Mouse (Mus musculus) testis, adult 2 months (tissue): ENCODE results near the gene Gm21992. TPM values are rescaled to one million over a fixed set of nuclear protein-coding genes. Genes with fewer than 3 reads are reported as not detected.
A peak's percentile ranks its signal among the peaks of the same experiment; 100 is the strongest.

Source experiments
- H3K27ac ChIP-seq: fragments of 200-500 bp; 2 replicates; pipeline ENCODE4 v1.5.1; 2012; ENCODE audit warnings: low read depth, low read length; ENCODE audit not compliant: control insufficient read depth, insufficient read depth
- H3K27me3 ChIP-seq: fragments of 200-500 bp; 2 replicates; pipeline ENCODE4 v1.6.1; 2012; ENCODE audit warnings: mild to moderate bottlenecking, low read length, moderate library complexity; ENCODE audit not compliant: control insufficient read depth, insufficient read depth
- H3K36me3 ChIP-seq: fragments of 200-500 bp; 2 replicates; pipeline ENCODE4 v1.6.1; 2012; ENCODE audit warnings: mild to moderate bottlenecking, low read length; ENCODE audit not compliant: control insufficient read depth, insufficient read depth
- H3K4me1 ChIP-seq: fragments of 200-500 bp; 2 replicates; pipeline ENCODE4 v1.6.1; 2012; ENCODE audit warnings: low read length; ENCODE audit not compliant: control insufficient read depth, insufficient read depth
- H3K4me3 ChIP-seq: fragments of 200-500 bp; 2 replicates; pipeline ENCODE4 v1.5.1; 2012; ENCODE audit warnings: low read depth, mild to moderate bottlenecking, low read length, moderate library complexity, mixed read lengths; ENCODE audit not compliant: control insufficient read depth
- CTCF ChIP-seq: fragments of 200-500 bp; IDR thresholded peaks from 2 replicates; pipeline ENCODE4 v1.5.1; 2012; ENCODE audit warnings: low read depth, mild to moderate bottlenecking, inconsistent platforms, low read length, moderate library complexity; ENCODE audit not compliant: control insufficient read depth, insufficient read depth, insufficient replicate concordance
- POLR2A ChIP-seq: fragments of 200-500 bp; IDR thresholded peaks from 2 replicates; pipeline ENCODE4 v1.6.1; 2012; ENCODE audit warnings: low read depth, mild to moderate bottlenecking, inconsistent platforms, low read length, moderate library complexity; ENCODE audit not compliant: control insufficient read depth
- polyA plus RNA-seq: library from polyadenylated mRNA; depleted of rRNA; stranded (reverse); fragments of >200 nt; gene quantifications from 2 replicates; pipeline ENCODE4 v1.2.3, GENCODE M21; 2012; rRNA removed

Gm21992 gene
- 5.9 and 9.4 TPM in 2 replicates for polyA plus RNA-seq

DNA sequence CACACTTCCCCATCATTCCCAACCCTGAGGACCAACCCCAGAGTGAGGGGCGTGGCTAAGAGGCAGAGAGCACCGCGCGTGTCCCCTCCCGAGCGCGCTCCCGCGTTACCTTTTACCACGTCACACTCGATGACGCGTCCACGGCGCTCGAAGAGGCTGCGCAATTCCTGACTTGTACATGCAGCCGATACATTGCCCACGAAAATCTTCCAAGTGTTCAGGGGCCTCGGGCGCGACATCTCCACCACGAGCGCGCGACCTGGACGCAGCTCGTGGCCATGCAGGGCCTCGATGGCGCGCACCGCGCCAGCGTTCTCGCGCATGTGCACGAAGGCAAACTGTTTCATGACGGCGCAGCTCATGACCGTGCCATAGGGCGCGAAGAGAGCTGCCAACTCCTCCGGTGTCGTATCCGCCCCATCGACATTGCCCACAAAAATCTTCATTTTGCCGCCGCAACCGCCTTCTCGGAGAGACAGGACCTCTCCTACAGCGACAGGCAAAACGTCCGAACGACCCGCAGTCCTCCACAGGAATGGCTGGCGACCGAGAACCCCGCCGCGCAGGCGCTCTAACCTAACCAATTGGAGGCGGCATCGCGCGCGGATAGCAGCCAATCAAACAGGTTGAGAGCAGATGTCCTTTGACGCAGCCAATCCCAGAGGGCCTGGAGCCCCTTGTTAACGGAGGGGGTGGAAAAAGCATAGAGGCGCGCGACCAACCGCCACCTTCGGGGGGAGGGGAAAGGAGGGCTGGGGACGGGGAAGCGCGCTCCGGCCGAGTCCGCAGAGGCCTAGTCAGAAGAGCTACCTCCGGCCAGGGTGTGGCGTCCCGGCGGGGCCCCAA lies at the start of gene Gm21992, which contains the start of gene Rbm14:
Gene Gm21992 (minus strand): TSS at position 550 of the 846 bp plus-strand sequence.
Gene Rbm14 (minus strand): TSS at position 572 of the 846 bp plus-strand sequence.
- Histone ChIP-seq H3K27me3 (no peaks in the 10 kb centered on the region), H3K4me1 (no peaks in the 10 kb centered on the region; the same call in 1 of the 2 replicates), H3K36me3 (peaks cover 2% of the 10 kb centered on the region; the same call in 1 of the 2 replicates), H3K4me3 (peak within 1 kb of the TSS; percentile 95), H3K27ac (peak within 1 kb of the TSS; percentile 100)
- TF ChIP-seq CTCF (no peak), POLR2A (peak; percentile 90)

DNA sequence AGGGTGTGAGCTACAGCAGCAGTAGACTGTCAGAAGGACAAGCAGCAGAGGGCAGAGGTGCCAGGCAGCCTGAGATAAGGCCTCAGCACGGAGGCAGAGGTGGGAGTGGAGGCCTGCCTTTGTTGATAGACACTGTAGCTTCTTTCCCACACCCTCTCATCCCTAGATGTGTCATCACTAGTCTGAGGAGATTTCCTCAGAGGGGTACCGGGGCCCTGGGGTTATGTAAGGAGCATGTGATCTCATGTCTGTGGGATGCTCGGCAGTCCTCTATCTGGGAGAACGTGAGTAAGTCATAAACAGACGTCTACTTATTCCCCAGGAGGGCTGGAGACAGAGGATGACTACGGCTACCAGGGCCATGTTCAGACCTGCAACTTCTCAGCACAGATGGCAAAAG lies 47.7 kb upstream of the Gm21992 start:
- TF ChIP-seq CTCF, result no peak
- Histone ChIP-seq H3K4me3 (no peak overlapping the region), H3K36me3 (no peaks in the 10 kb centered on the region), H3K27ac (no peak overlapping the region), H3K4me1 (peaks cover 20% of the 10 kb centered on the region), H3K27me3 (no peaks in the 10 kb centered on the region)

DNA sequence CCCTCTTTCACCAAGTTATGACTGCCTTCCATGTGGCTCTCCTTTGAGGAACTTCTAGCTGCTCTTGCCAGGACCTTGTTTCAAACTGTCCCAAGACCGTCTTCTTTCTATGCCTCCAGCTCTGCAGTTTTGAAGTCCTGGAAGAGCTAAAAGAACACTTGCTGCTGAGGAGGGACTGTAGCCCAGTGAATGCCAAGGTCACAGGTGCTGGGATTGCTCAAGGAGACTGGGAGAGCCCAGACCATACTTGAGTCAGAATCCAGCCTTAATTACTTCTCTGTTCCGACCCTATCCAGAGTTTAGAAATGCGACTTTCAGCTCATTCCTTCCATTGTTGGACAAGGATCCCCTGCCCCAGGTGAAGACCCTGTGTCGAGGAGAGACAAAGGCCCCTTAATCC lies 44.5 kb upstream of the Gm21992 start:
- Histone ChIP-seq H3K4me1 (peaks cover 20% of the 10 kb centered on the region), H3K27ac (0 out of 2 replicates have a peak overlapping the region, but pooled peaks have one; percentile 41), H3K4me3 (no peak overlapping the region), H3K36me3 (no peaks in the 10 kb centered on the region), H3K27me3 (no peaks in the 10 kb centered on the region)
- no peak for TF ChIP-seq CTCF
- no peak; the same call in 1 of the 2 replicates for TF ChIP-seq POLR2A

DNA sequence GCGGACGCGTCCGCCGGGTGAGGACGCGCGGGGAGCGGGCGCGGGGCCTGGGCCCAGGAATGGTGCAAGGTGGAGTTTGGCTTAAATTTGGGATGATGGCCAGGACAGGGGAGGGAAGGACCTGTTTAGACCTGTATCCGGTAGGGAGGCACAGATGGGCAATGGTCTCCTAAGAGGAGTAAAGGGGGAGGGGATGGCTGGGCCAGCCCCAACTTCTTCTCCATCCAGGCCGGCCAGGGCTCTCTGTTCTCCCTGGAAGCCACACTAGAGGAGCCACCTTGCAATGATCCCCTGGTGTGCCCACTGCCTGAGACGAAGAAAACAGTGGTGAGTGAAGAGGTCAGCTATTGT lies 44.0 kb upstream of the Gm21992 start:
- no peaks in the 10 kb centered on the region for H3K27me3 ChIP-seq
- peak overlapping the region; percentile 77 for H3K27ac ChIP-seq
- no peaks in the 10 kb centered on the region for H3K36me3 ChIP-seq
- H3K4me3 ChIP-seq, result peak overlapping the region; percentile 86
- H3K4me1 ChIP-seq, result peaks cover 20% of the 10 kb centered on the region
- no peak for TF ChIP-seq POLR2A
- no peak for TF ChIP-seq CTCF

DNA sequence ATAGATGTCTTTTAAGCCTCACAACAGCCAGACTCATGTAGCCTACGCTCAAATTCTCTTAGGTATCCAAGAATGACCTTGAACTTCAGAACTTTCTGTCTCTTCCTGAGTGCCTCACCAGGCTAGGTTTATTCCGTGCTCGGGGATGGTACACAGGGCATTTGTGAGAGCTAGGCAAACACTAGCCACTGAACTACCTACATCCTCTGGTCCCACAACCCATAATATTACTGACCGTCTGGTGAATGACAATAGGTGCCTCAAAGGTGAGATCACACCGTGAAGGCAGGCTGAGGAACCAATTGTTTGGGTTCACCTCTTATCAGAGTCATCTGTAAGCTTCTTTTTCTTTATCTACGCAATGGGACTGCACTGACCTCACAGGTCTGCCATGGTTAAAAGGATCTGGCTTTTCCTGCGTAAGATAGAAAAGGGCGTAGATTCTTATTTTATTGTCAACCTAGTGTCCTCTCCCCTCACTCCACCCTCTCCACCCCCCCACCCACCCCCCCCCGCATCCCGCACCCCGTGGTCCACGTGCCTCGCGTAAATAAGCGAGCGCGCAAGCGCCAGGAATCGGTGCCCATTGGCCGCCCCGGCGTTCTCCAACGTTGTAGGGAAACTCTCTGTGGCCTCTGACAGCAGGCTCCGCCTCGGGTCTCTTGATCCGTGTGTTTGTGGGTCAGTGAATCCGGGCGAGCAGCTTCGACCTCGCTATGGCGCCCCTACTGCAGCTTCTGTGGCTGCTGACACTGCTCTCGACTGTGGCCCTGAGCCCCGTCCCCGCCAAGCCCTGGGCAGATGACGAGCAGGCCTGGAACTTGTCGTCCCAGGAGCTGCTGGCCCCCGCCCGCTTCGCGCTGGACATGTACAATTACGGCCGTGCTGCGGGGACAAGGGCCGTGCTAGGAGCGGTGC lies 43.4 kb upstream of the Gm21992 start, which contains the start of gene Ctsf:
Gene Ctsf (plus strand): TSS at position 579 of the 918 bp plus-strand sequence.
- H3K36me3 ChIP-seq, result no peaks in the 10 kb centered on the region
- peak within 1 kb of the TSS; percentile 86 for H3K4me3 ChIP-seq
- peak within 1 kb of the TSS; percentile 77 for H3K27ac ChIP-seq
- peaks cover 20% of the 10 kb centered on the region for H3K4me1 ChIP-seq
- TF ChIP-seq POLR2A (peak; percentile 57), CTCF (no peak)
- H3K27me3 ChIP-seq, result no peaks in the 10 kb centered on the region

DNA sequence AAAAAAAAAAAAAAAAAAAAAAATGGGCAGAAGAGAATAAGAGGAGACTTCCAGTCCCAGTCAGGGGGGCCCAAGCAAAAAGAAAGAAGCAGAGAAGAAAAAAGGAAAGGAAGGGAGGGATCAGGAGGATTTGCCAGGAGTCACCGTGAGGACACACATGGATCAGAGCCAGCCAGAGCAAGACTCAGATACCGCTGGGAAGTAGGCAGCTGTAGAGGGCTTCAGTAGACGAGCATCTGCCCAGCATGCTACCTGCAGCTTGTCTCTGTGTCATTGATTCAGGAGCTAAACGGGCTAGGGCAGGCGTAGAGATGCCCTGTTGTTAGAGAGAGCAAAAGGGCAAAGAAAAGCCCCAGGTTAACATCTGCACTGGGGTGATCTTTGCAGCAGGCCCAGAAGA lies 38.9 kb upstream of the Gm21992 start:
- Histone ChIP-seq H3K4me1 (peaks cover 6% of the 10 kb centered on the region), H3K27ac (no peak overlapping the region), H3K4me3 (no peak overlapping the region), H3K27me3 (no peaks in the 10 kb centered on the region), H3K36me3 (no peaks in the 10 kb centered on the region)
- TF ChIP-seq CTCF, result no peak
- no peak for TF ChIP-seq POLR2A

DNA sequence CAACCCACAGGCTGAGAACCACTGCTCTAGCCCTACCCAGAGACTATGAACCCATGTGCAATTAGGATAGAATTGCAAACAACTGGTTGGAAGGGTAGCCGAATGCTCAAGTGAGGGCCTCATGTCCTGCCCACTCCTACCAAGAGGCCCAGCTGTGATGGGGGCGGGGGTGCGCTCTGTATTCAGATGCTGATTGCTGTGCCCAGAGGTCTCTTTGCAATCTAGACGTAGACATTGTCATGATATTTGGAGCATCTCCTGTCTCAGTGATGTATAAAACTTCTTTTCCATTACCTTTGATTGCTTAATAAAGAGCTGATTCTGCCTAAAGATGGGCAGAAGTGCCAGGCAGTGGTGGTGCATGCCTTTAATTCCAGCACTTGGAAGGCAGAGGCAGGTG lies 38.4 kb upstream of the Gm21992 start:
- TF ChIP-seq CTCF, result no peak
- TF ChIP-seq POLR2A, result no peak
- H3K27ac ChIP-seq, result no peak overlapping the region
- H3K27me3 ChIP-seq, result no peaks in the 10 kb centered on the region
- no peak overlapping the region for H3K4me3 ChIP-seq
- H3K4me1 ChIP-seq, result peaks cover 3% of the 10 kb centered on the region; the same call in 1 of the 2 replicates
- no peaks in the 10 kb centered on the region for H3K36me3 ChIP-seq
